Mouse (Mus musculus): ENCODE measurements around the gene Lrp8.

DNA sequence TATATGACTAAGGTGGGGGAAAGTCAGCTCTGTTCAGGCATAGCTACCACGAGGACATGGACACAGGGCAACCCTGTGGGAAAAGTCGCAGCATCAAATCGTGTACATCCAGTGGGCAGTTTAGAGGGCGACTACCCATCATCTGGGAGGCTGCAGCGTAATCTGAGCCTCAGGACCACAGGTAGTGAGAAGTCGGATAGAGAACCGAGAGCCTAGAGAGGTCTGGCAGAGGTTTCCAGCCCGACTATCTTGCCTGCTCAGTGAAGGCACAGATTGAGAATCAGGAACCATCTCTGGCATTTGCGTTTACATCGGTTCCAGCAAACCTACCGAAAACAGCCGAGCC, 87.3 kb downstream of the Lrp8 start:
- TF ChIP-seq USF1 (IDR thresholded peaks at IDR 0.05; ENCODE audit: low read depth) (no peak), POLR2A (IDR thresholded peaks at IDR 0.05; ENCODE audit: insufficient read length, low read depth) (no peak)
